Mouse (Mus musculus) lung, adult 2 months (tissue): Measurements from ENCODE around the gene Grhpr.

Experiments
- CTCF ChIP-seq: fragments of 200-500 bp; IDR thresholded peaks from 2 replicates; pipeline ENCODE4 v1.5.1; 2011; ENCODE audit warnings: mild to moderate bottlenecking, low read length, control low read depth; ENCODE audit not compliant: insufficient read depth
- POLR2A ChIP-seq: fragments of 200-500 bp; IDR thresholded peaks from 2 replicates; pipeline ENCODE4 v1.6.1; 2011; ENCODE audit warnings: low read depth, mild to moderate bottlenecking, control low read depth, low read length, borderline replicate concordance; ENCODE audit errors: extremely low read depth

DNA sequence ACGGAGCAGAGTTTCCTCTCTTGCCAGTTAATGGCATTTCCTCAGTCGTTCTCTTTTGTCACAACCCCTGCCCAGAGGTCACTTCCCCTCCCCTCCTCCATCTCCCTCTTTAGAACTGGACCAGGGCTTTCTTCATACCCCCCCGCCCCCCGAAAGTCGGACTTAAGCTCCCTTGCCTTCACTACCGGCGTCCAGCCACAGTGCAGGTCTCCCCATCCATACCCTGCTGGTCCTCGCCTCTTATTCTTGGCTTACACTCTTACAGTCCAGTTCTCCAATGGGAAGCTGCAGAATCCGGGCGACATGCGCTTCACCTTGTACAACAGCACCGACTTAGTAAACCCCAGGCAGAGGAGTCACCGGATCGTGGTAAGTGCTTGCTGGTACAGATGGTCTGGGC is 37.8 kb downstream of the Grhpr start:
- no peak for TF ChIP-seq POLR2A
- TF ChIP-seq CTCF, result no peak
